Mouse (Mus musculus): ENCODE results near the gene Klhl22. TPM values are rescaled to one million over a fixed set of nuclear protein-coding genes. Genes with fewer than 3 reads are reported as not detected.

Klhl22 gene
- 52.6 and 57.4 TPM in 2 replicates for polyA plus RNA-seq (2016; fragmentation: Nextera tagmentation; extraction: Ambion mirVana)

DNA sequence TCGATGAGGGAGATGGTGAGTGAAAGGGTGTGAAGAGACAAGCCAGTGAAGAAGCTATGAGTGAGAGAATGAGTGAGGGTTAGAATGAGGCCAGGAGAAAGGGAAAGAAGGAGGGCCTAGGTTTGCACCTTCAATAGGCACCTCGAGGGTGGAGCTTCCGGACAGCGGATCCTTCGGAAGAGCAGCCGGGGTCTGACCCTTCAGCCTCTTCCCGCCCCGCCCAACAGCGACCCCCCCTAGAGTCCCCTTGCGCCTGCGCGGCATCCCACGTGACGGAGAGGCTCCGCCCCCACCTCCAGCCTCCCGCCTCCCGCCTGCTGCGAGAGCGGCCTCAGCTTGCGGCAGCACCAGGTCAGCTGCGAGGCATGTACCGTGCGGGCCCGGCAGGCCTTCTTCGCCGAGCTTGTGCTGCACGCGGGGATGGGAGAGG is at the start of gene Klhl22:
TSS of gene Klhl22 (plus strand) at position 275 of the 430 bp plus-strand sequence.
- DNase-seq (ENCODE audit: low spot score), result peak; percentile 94
- WGBS, result 3% methylated on average over 28 of the region's 28 CpGs
- peaks cover 13% of the 10 kb centered on the region for H3K36me3 ChIP-seq
- no peaks in the 10 kb centered on the region for H3K9me3 ChIP-seq (replicated peaks)
- H3K27ac ChIP-seq (replicated peaks), result peak within 1 kb of the TSS; percentile 91
- H3K4me1 ChIP-seq, result peaks cover 27% of the 10 kb centered on the region
- peak within 1 kb of the TSS; percentile 71 for H3K4me3 ChIP-seq
- peaks cover 40% of the 10 kb centered on the region for H3K27me3 ChIP-seq (ENCODE audit: low read depth, poor library complexity, severe bottlenecking)

DNA sequence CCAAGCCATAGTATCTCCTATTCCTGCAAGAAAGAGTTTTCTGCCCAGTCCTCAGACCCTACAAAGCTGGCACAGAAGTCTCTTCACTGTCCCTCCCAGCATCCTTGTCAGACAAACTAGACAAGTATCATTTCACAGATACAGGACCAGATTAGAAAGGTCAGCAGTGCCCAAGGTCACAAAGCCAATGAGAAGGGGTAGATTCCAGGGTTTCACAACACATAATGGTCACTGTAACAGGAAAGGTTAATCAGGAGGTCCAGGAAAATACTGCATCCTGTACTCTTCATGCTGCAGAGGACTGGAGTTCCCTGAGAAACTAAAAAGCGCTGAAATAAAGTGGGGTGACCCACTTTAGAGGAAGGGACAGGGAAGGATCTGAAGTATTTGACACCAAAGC is 41.6 kb upstream of the Klhl22 start:
- Histone ChIP-seq H3K36me3 (0 out of 2 replicates have a peak, but pooled peaks cover 2% of the 10 kb centered on the region), H3K4me1 (peaks cover 16% of the 10 kb centered on the region), H3K4me3 (no peak overlapping the region), H3K9me3 (replicated peaks) (no peaks in the 10 kb centered on the region), H3K27me3 (ENCODE audit: low read depth, poor library complexity, severe bottlenecking) (no peaks in the 10 kb centered on the region), H3K27ac (replicated peaks) (no peak overlapping the region)
- WGBS, result 90% methylated on average over 1 of the region's 1 CpGs
- no peak for DNase-seq (ENCODE audit: low spot score)

DNA sequence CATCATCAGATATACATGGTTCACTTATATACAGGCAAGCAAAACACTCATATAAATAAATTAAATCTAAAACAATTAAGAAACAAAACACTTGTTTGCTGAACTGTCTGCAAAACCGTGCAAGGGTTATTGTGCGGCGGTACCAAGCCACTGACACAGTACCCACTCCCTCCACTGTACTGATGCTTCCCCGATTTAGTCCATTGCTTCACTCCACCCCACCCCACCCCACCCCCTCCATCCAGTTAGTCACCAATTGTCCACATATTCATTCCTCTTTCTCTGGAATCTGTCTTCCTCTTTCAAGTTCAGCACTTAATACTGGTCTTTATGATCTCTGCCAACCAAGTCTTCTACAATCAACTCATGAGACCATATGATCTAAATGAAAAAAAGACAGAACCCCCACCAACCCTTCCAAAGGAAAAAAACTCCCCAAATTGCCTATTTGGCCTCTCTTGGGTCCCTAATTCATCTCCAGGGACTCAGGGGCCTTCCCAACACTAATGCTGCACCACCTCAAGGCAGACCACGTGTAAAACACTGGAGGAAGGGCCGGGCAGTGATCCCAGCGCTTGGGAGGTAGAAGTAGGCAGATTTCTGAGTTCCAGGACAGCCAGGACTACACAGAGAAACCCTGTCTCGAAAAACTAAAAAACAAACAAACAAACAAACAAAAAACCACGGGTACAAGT is 38.2 kb upstream of the Klhl22 start:
- no peak overlapping the region for H3K27ac ChIP-seq (replicated peaks)
- peaks cover 19% of the 10 kb centered on the region for H3K4me1 ChIP-seq
- H3K4me3 ChIP-seq, result peak overlapping the region; percentile 73
- no peaks in the 10 kb centered on the region for H3K9me3 ChIP-seq (replicated peaks)
- no peaks in the 10 kb centered on the region for H3K27me3 ChIP-seq (ENCODE audit: low read depth, poor library complexity, severe bottlenecking)
- DNase-seq (ENCODE audit: low spot score), result no peak
- no peaks in the 10 kb centered on the region for H3K36me3 ChIP-seq
- WGBS, result 73% methylated on average over 9 of the region's 9 CpGs

DNA sequence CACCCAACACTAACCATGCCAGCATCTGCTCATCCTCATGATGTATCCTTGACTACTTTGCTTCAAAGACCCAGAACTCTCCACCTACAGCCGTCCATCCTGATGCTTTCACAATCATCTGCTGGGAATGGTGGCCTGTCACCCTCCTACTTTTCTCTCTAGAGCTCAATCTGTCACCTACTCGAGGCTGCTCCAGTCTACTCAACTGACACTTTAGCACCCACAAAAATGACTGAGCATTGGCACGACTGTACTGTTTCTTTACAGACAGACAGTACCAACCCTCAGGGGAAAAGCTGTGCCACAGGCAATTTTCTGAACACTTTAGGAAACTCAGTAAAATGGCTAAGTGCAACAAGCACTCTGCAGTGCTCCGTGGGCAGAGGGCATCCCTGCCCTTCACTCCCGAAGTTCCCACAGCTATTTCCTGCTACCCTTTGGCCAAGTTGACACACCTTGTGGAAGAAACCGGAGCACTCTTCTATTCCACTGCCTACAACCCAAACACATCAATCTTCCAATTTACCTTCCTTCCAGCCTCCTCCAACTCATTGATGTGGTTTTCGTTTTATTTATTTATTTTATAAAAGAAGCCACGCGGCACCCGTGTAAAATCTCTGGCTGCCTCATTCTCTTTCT is 37.5 kb upstream of the Klhl22 start:
- Histone ChIP-seq H3K9me3 (replicated peaks) (no peaks in the 10 kb centered on the region), H3K4me3 (peak overlapping the region; percentile 73), H3K36me3 (no peaks in the 10 kb centered on the region), H3K27ac (replicated peaks) (peak overlapping the region; percentile 88), H3K27me3 (ENCODE audit: low read depth, poor library complexity, severe bottlenecking) (no peaks in the 10 kb centered on the region), H3K4me1 (peaks cover 19% of the 10 kb centered on the region)
- WGBS, result 13% methylated on average over 10 of the region's 10 CpGs
- DNase-seq (ENCODE audit: low spot score), result no peak

DNA sequence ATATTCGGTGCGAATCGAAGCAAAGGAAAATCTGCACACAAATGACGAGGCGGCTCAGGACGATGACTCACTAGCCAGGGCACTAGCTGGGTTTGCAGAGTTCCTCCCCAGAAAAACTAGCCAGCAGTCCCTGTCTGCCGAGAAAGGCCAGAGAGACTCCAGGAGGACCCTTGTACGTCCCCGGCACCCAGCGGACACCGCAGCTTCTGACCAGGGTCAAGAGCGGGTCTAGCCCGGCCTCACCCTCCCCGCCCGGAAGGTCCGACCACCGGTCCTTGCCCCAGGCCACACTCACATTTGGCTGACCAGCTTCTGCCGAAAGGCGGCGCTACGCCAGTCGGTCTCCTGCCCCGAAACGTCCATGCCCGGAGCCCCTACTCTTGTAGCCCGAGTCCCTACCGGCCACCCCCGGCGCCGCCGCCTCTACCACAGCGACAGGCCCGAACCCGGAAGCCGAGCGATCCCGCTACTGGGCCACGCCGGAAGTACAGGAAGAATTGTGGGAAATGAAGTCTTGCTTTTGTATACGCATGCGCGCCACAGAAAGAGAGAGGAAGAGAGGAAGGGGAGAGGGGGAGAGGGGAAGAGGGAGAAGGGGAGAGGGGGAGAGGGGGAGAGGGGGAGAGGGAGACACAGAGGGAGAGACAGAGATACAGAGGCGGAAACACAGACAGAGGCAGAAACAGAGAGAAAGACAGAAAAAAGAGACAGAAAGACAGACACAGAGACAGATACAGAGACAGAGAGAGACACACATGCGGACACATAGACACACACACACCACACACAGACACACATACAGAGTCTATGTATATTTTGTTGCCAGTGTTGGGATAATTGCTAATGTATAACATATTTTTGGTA is 36.7 kb upstream of the Klhl22 start:
- Histone ChIP-seq H3K4me3 (peak overlapping the region; percentile 73), H3K9me3 (replicated peaks) (no peaks in the 10 kb centered on the region), H3K27me3 (ENCODE audit: low read depth, poor library complexity, severe bottlenecking) (no peaks in the 10 kb centered on the region), H3K27ac (replicated peaks) (peak overlapping the region; percentile 88), H3K36me3 (no peaks in the 10 kb centered on the region), H3K4me1 (peaks cover 21% of the 10 kb centered on the region)
- peak; percentile 94 for DNase-seq (ENCODE audit: low spot score)
- 2% methylated on average over 44 of the region's 44 CpGs for WGBS

DNA sequence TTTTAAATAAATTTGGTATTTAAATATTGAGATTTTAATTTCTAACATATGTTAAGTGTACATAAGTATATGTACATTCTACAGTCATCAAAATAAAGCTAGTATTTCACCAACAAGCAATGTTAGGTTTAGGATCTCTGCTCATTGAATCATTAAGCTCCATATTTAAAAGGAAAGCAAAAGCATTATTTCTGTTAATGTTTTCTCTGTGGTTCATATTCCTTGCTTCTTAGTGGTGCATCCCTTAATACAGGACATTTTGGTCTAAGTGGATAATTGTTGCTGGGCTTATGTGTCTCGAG is 36.1 kb upstream of the Klhl22 start:
- WGBS, result 81% methylated on average over 1 of the region's 1 CpGs
- DNase-seq (ENCODE audit: low spot score), result no peak
- Histone ChIP-seq H3K4me1 (peaks cover 23% of the 10 kb centered on the region), H3K27ac (replicated peaks) (peak overlapping the region; percentile 88; the same call in 1 of the 2 replicates), H3K27me3 (ENCODE audit: low read depth, poor library complexity, severe bottlenecking) (no peaks in the 10 kb centered on the region), H3K4me3 (peak overlapping the region; percentile 73; the same call in 1 of the 2 replicates), H3K36me3 (no peaks in the 10 kb centered on the region), H3K9me3 (replicated peaks) (no peaks in the 10 kb centered on the region)

DNA sequence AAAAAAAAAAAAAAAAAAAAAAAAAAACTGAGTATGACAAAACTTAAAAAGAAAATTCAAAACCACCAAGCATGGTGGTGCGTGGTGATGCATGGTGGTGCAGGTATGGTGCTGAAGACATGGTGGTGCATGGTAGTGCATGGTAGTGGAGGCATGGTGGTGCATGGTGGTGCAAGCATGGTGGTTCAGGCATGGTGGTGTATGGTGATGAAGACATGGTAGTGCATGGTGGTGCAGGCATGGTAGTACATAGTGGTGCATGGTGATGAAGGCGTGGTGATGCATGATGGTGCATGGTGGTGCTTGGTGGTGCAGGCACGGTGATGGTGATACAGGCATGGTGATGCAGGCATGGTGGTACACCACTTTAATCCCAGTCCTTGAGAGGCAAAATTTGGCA is 35.0 kb upstream of the Klhl22 start:
- 92% methylated on average over 3 of the region's 3 CpGs for WGBS
- no peaks in the 10 kb centered on the region for H3K9me3 ChIP-seq (replicated peaks)
- H3K4me1 ChIP-seq, result peaks cover 23% of the 10 kb centered on the region
- H3K36me3 ChIP-seq, result no peaks in the 10 kb centered on the region
- H3K27ac ChIP-seq (replicated peaks), result no peak overlapping the region
- no peak overlapping the region for H3K4me3 ChIP-seq
- no peak for DNase-seq (ENCODE audit: low spot score)
- no peaks in the 10 kb centered on the region for H3K27me3 ChIP-seq (ENCODE audit: low read depth, poor library complexity, severe bottlenecking)

DNA sequence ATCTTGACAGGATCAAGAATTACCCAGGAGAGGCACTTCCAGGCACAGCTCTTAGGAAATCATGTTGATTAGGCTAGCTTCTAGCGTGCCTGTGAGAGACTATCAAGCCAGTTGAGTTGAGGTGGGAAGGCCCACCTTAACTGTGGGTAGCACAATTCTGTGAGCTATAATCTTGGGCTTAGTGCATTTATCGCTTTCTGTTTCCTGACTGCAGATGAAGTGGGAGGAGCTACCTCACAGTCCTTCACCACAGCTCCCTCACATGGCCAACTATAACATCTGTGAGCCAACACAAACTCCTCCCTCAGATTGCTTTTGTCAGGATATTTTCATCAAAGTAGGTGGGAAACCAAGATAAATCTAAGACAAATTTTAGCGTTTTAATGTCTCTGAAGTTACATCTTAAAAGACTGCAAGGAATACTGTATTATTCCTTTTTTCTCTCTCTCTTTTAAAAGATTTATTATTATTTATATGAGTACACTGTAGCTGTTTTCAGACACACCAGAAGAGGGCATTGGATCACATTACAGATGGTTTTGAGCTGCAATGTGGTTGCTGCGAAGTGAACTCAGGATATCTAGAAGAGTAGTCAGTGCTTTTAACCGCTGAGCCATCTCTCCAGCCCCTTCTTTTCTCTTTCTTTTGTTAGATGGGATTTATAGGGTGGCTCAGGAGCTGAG is 32.1 kb upstream of the Klhl22 start:
- Histone ChIP-seq H3K4me1 (peaks cover 7% of the 10 kb centered on the region; the same call in 1 of the 2 replicates), H3K27ac (replicated peaks) (no peak overlapping the region), H3K27me3 (ENCODE audit: low read depth, poor library complexity, severe bottlenecking) (no peaks in the 10 kb centered on the region), H3K9me3 (replicated peaks) (no peaks in the 10 kb centered on the region), H3K36me3 (no peaks in the 10 kb centered on the region), H3K4me3 (no peak overlapping the region)
- no peak for DNase-seq (ENCODE audit: low spot score)
- WGBS, result 20% methylated on average over 5 of the region's 5 CpGs

DNA sequence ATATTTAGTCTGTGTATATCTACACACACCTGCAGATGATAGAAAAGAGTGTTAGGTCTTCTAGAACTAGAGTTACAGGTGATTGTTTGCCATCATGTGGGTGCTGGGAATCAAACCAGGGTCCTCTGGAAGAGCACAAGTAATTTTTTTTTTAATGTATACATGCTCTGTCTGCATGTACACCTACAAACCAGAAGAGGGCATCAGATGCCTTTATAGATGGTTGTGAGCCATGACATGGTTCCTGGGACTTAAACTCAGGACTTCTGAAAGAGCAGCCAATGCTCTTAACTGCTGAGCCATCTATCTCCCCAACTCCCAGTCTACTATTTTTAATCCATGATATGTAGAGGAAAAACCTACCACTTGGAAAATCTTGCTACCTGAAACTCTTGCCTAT is 29.4 kb upstream of the Klhl22 start:
- Histone ChIP-seq H3K27ac (replicated peaks) (no peak overlapping the region), H3K9me3 (replicated peaks) (no peaks in the 10 kb centered on the region), H3K4me3 (no peak overlapping the region), H3K27me3 (ENCODE audit: low read depth, poor library complexity, severe bottlenecking) (peaks cover 9% of the 10 kb centered on the region), H3K4me1 (peaks cover 4% of the 10 kb centered on the region; the same call in 1 of the 2 replicates), H3K36me3 (no peaks in the 10 kb centered on the region)
- no peak for DNase-seq (ENCODE audit: low spot score)

DNA sequence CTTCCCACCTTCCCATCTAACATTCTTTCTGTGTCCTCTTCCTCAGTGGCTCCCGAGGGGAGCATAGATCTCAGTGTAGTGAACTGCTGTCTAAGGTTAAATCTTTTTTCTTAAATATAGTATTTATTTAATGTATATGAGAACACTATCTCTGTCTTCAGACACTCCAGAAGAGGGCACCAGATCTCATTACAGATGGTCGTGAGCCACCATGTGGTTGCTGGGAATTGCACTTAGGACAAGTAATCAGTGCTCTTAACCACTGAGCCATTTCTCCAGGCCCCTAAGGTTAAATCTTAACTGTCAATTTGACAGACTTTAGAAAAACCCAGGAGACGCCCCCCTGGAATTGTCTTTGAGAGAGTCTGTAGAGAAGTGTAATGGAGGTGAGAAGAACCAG is 27.4 kb upstream of the Klhl22 start:
- H3K27me3 ChIP-seq (ENCODE audit: low read depth, poor library complexity, severe bottlenecking), result peaks cover 9% of the 10 kb centered on the region
- no peak for DNase-seq (ENCODE audit: low spot score)
- H3K9me3 ChIP-seq (replicated peaks), result no peaks in the 10 kb centered on the region
- 47% methylated on average over 3 of the region's 3 CpGs for WGBS
- no peak overlapping the region for H3K27ac ChIP-seq (replicated peaks)
- H3K4me1 ChIP-seq, result peaks cover 4% of the 10 kb centered on the region; the same call in 1 of the 2 replicates
- no peak overlapping the region for H3K4me3 ChIP-seq
- H3K36me3 ChIP-seq, result no peaks in the 10 kb centered on the region

DNA sequence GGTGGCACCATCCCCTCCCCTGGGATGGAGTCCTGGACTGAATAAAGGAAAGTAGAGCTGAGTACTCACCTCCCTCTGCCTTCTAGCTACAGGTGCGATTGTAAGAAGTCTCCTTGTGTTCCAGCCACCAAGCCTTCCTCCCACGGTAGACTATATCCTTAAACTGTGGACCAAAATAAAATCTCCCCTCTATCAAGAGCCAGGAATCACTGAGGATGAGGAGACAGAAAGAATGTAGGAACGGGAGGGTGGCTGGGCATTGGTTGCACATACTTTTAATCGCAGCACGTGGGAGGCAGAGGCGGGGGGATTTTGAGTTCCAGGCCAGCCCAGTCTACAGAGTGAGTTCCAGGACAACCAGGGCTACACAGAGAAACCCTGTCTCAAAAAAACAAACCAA is 27.0 kb upstream of the Klhl22 start:
- Histone ChIP-seq H3K9me3 (replicated peaks) (no peaks in the 10 kb centered on the region), H3K36me3 (no peaks in the 10 kb centered on the region), H3K4me1 (peaks cover 4% of the 10 kb centered on the region; the same call in 1 of the 2 replicates), H3K4me3 (no peak overlapping the region), H3K27me3 (ENCODE audit: low read depth, poor library complexity, severe bottlenecking) (peaks cover 9% of the 10 kb centered on the region), H3K27ac (replicated peaks) (no peak overlapping the region)
- no peak for DNase-seq (ENCODE audit: low spot score)
- WGBS, result 72% methylated on average over 6 of the region's 6 CpGs

DNA sequence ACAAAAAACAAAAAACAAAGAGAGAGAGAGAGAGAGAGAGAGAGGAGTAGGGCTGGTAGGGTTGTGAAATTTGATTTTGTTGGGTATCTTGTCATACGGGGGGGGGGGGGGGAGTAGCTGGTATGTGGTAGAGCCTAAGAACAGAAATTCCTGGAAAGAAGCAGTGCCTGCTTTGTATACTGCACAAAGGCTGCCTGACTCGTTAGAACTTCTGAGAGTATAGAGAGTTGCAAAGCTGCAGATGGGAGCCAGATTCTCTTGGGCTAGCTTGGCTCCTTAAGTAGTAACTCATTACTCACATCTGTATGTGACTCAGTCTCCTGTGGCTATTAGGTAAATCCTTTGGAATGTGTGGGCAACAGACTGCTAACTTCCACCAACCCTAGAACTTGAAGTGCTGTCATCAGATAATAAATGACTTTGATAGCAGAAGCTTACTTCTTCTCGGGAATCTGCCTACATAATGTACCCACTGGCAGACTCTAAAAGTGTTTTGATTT is 26.5 kb upstream of the Klhl22 start, which contains the start of gene Med15:
TSS of gene Med15 (minus strand) at position 51 of the 500 bp plus-strand sequence.
- peaks cover under 1% of the 10 kb centered on the region; the same call in 1 of the 2 replicates for H3K4me1 ChIP-seq
- H3K27me3 ChIP-seq (ENCODE audit: low read depth, poor library complexity, severe bottlenecking), result peaks cover 9% of the 10 kb centered on the region
- no peaks in the 10 kb centered on the region for H3K36me3 ChIP-seq
- H3K27ac ChIP-seq (replicated peaks), result no peak within 1 kb of the TSS
- no peak for DNase-seq (ENCODE audit: low spot score)
- no peaks in the 10 kb centered on the region for H3K9me3 ChIP-seq (replicated peaks)
- WGBS, result 63% methylated on average over 3 of the region's 3 CpGs
- no peak within 1 kb of the TSS for H3K4me3 ChIP-seq

Measured in midbrain, embryonic 10.5 days (tissue).